Mouse (Mus musculus) midbrain, embryonic 12.5 days (tissue): ENCODE data around the gene Tatdn3. TPM values are rescaled to one million over a fixed set of nuclear protein-coding genes. Genes with fewer than 3 reads are reported as not detected.
"Not testable (repeated sequence)": the region's sequence is repeated elsewhere in the genome, so short reads cannot be mapped to it uniquely, and the experiment has no call there.

Experiments used
- ATAC-seq: fragments of 200-750 bp; cut with Nextera tagmentation; 2 replicates; pipeline ENCODE4 v1.8.0; 2017; ENCODE audit warnings: low read depth, moderate TSS enrichment, moderate library complexity; ENCODE audit not compliant: low FRiP score
- H3K27ac ChIP-seq: fragments of 300-500 bp; sonication (generic); replicated peaks from 2 replicates; pipeline ENCODE4 v1.5.1; 2016; ENCODE audit warnings: mild to moderate bottlenecking
- H3K27me3 ChIP-seq: fragments of 300-500 bp; sonication (generic); 2 replicates; pipeline ENCODE4 v1.6.1; 2016; ENCODE audit warnings: mild to moderate bottlenecking
- H3K36me3 ChIP-seq: fragments of 300-500 bp; sonication (generic); 2 replicates; pipeline ENCODE4 v1.6.1; 2016
- H3K4me1 ChIP-seq: fragments of 300-500 bp; sonication (generic); 2 replicates; pipeline ENCODE4 v1.6.1; 2016
- H3K4me2 ChIP-seq: fragments of 300-500 bp; sonication (generic); replicated peaks from 2 replicates; pipeline ENCODE4 v1.6.1; 2016; ENCODE audit warnings: mild to moderate bottlenecking, moderate library complexity
- H3K4me3 ChIP-seq: fragments of 300-500 bp; sonication (generic); 2 replicates; pipeline ENCODE4 v1.5.1; 2016; ENCODE audit warnings: mild to moderate bottlenecking
- H3K9ac ChIP-seq: fragments of 300-500 bp; sonication (generic); replicated peaks from 2 replicates; pipeline ENCODE4 v1.6.1; 2016; ENCODE audit warnings: mild to moderate bottlenecking, moderate library complexity
- H3K9me3 ChIP-seq: fragments of 300-500 bp; sonication (generic); 2 replicates; pipeline ENCODE4 v1.6.1; 2016; ENCODE audit warnings: mild to moderate bottlenecking
- WGBS: fragments of 180-500 bp; shearing (Covaris S2); methylation state at CpG from one replicate; pipeline ENCODE4 v1.1.7; 2016; 5-methylcytosine and 5-hydroxymethylcytosine counted together
- polyA plus RNA-seq: library from polyadenylated mRNA; unstranded; fragments of >200 nt; fragmentation: Nextera tagmentation; extraction: Ambion mirVana; gene quantifications from 2 replicates; pipeline ENCODE4 v1.2.1, GENCODE M21; 2016

Gene Tatdn3
- polyA plus RNA-seq, 1 experiment from 2014 or later, result 15.8 TPM

- Histone ChIP-seq H3K9me3 (no peaks in the 10 kb centered on the region), H3K9ac (peak overlapping the region; percentile 89), H3K4me2 (peak overlapping the region; percentile 73), H3K36me3 (peaks cover 6% of the 10 kb centered on the region), H3K4me3 (peak overlapping the region; percentile 82), H3K4me1 (peaks cover 19% of the 10 kb centered on the region), H3K27me3 (no peaks in the 10 kb centered on the region), H3K27ac (peak overlapping the region; percentile 89)
- peak; percentile 5 for ATAC-seq
- WGBS, result 2% methylated on average over 64 of the region's 69 CpGs
Measured at GRCm38 (mm10) chr1:191025016-191026012, 37.4 kb downstream of the Tatdn3 start.

- 98% methylated on average over 6 of the region's 6 CpGs for WGBS
- ATAC-seq, result not testable (repeated sequence)
- peaks cover 12% of the 10 kb centered on the region for H3K36me3 ChIP-seq
Measured at GRCm38 (mm10) chr1:191023806-191024205, 38.9 kb downstream of the Tatdn3 start.

GRCm38 (mm10) chr1:191023140-191023539 is 39.6 kb downstream of the Tatdn3 start:
- Histone ChIP-seq H3K4me3 (no peak overlapping the region), H3K4me1 (peaks cover 19% of the 10 kb centered on the region), H3K27ac (no peak overlapping the region), H3K9ac (no peak overlapping the region), H3K36me3 (peaks cover 12% of the 10 kb centered on the region), H3K9me3 (no peaks in the 10 kb centered on the region), H3K27me3 (no peaks in the 10 kb centered on the region), H3K4me2 (no peak overlapping the region)
- no peak for ATAC-seq
- WGBS, result 92% methylated on average over 2 of the region's 2 CpGs

More at GRCm38 (mm10) chr1:191023806-191024205, 38.9 kb downstream of the Tatdn3 start:
- H3K9me3 ChIP-seq, H3K4me2 ChIP-seq, H3K4me3 ChIP-seq, H3K9ac ChIP-seq, H3K27me3 ChIP-seq, H3K27ac ChIP-seq: not testable (repeated sequence)
- H3K4me1 ChIP-seq, result peaks cover 19% of the 10 kb centered on the region

GRCm38 (mm10) chr1:191021016-191021415 is 41.7 kb downstream of the Tatdn3 start:
- no peak overlapping the region for H3K4me2 ChIP-seq
- no peak for ATAC-seq
- H3K4me3 ChIP-seq, result no peak overlapping the region
- H3K9ac ChIP-seq, result no peak overlapping the region
- no peaks in the 10 kb centered on the region for H3K27me3 ChIP-seq
- peaks cover 12% of the 10 kb centered on the region for H3K36me3 ChIP-seq
- H3K27ac ChIP-seq, result no peak overlapping the region
- H3K4me1 ChIP-seq, result peaks cover 12% of the 10 kb centered on the region; the same call in 1 of the 2 replicates
- WGBS, result 94% methylated on average over 7 of the region's 7 CpGs
- H3K9me3 ChIP-seq, result no peaks in the 10 kb centered on the region

- Histone ChIP-seq H3K4me1 (peaks cover 11% of the 10 kb centered on the region; the same call in 1 of the 2 replicates), H3K27ac (no peak overlapping the region), H3K27me3 (no peaks in the 10 kb centered on the region), H3K4me3 (no peak overlapping the region), H3K4me2 (no peak overlapping the region), H3K36me3 (peaks cover 12% of the 10 kb centered on the region), H3K9me3 (no peaks in the 10 kb centered on the region), H3K9ac (no peak overlapping the region)
- 88% methylated on average over 3 of the region's 3 CpGs for WGBS
- no peak for ATAC-seq
Measured at GRCm38 (mm10) chr1:191020217-191020924, 42.4 kb downstream of the Tatdn3 start.

GRCm38 (mm10) chr1:191019803-191020202 is 42.9 kb downstream of the Tatdn3 start:
- no peak for ATAC-seq
- Histone ChIP-seq H3K27me3 (no peaks in the 10 kb centered on the region), H3K36me3 (peaks cover 17% of the 10 kb centered on the region), H3K27ac (no peak overlapping the region), H3K4me1 (peaks cover 5% of the 10 kb centered on the region; the same call in 1 of the 2 replicates), H3K4me3 (no peak overlapping the region), H3K9me3 (no peaks in the 10 kb centered on the region), H3K9ac (no peak overlapping the region), H3K4me2 (no peak overlapping the region)
- 93% methylated on average over 5 of the region's 5 CpGs for WGBS

- H3K27me3 ChIP-seq, result no peaks in the 10 kb centered on the region
- no peak overlapping the region for H3K4me2 ChIP-seq
- peaks cover 50% of the 10 kb centered on the region for H3K36me3 ChIP-seq
- H3K4me3 ChIP-seq, result no peak overlapping the region
- H3K27ac ChIP-seq, result no peak overlapping the region
- no peak overlapping the region for H3K9ac ChIP-seq
- WGBS, result 94% methylated on average over 3 of the region's 3 CpGs
- ATAC-seq, result no peak
- H3K4me1 ChIP-seq, result no peaks in the 10 kb centered on the region
- no peaks in the 10 kb centered on the region for H3K9me3 ChIP-seq
Measured at GRCm38 (mm10) chr1:191014271-191014670, 48.5 kb downstream of the Tatdn3 start.

GRCm38 (mm10) chr1:191008707-191009106 is 54.0 kb downstream of the Tatdn3 start:
- Histone ChIP-seq H3K27ac (no peak overlapping the region), H3K27me3 (no peaks in the 10 kb centered on the region), H3K4me1 (no peaks in the 10 kb centered on the region), H3K9ac (no peak overlapping the region), H3K4me2 (no peak overlapping the region), H3K9me3 (no peaks in the 10 kb centered on the region), H3K36me3 (peaks cover 64% of the 10 kb centered on the region), H3K4me3 (no peak overlapping the region)
- ATAC-seq, result no peak
- WGBS, result 98% methylated on average over 5 of the region's 5 CpGs

- no peak overlapping the region for H3K9ac ChIP-seq
- no peaks in the 10 kb centered on the region for H3K4me1 ChIP-seq
- H3K27me3 ChIP-seq, result no peaks in the 10 kb centered on the region
- H3K27ac ChIP-seq, result no peak overlapping the region
- no peak overlapping the region for H3K4me2 ChIP-seq
- no peak for ATAC-seq
- 0 out of 2 replicates have a peak, but pooled peaks cover 6% of the 10 kb centered on the region for H3K9me3 ChIP-seq
- no peak overlapping the region for H3K4me3 ChIP-seq
- 59% methylated on average over 6 of the region's 6 CpGs for WGBS
- H3K36me3 ChIP-seq, result 0 out of 2 replicates have a peak, but pooled peaks cover 11% of the 10 kb centered on the region
Measured at GRCm38 (mm10) chr1:191002201-191002600, 60.5 kb downstream of the Tatdn3 start.

GRCm38 (mm10) chr1:191000686-191001085 is 62.0 kb downstream of the Tatdn3 start:
- WGBS, result 83% methylated on average over 3 of the region's 3 CpGs
- 0 out of 2 replicates have a peak, but pooled peaks cover 3% of the 10 kb centered on the region for H3K36me3 ChIP-seq

DNA sequence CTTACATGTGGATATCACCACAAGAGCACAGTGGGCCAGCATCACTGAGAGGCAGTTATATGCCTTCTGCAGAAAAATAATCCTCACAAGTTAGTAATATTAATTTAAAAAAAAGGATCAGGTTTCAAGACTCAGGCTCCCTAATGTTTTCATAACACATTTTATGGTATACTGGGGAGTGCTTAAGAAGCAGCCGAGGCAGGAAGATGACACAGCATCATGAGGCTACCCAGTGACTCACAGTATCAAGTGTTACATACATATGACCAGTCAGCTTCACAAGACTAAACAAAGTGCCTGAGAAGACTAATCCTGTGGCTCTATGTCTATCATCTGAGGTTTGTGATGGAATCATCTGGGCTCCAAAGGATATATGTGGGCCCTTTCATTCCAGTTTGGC is 64.7 kb downstream of the Tatdn3 start:
- H3K4me2 ChIP-seq, result no peak overlapping the region
- 0 out of 2 replicates have a peak, but pooled peaks cover 6% of the 10 kb centered on the region for H3K9me3 ChIP-seq
- ATAC-seq, result no peak
- H3K4me3 ChIP-seq, result no peak overlapping the region
- H3K27me3 ChIP-seq, result no peaks in the 10 kb centered on the region
- no peaks in the 10 kb centered on the region for H3K36me3 ChIP-seq
- H3K4me1 ChIP-seq, result no peaks in the 10 kb centered on the region
- 84% methylated on average over 1 of the region's 1 CpGs for WGBS
- no peak overlapping the region for H3K27ac ChIP-seq
- no peak overlapping the region for H3K9ac ChIP-seq

More at GRCm38 (mm10) chr1:191000686-191001085, 62.0 kb downstream of the Tatdn3 start:
- H3K9me3 ChIP-seq, result 0 out of 2 replicates have a peak, but pooled peaks cover 6% of the 10 kb centered on the region
- no peak overlapping the region for H3K4me3 ChIP-seq
- ATAC-seq, result no peak
- H3K9ac ChIP-seq, result no peak overlapping the region
- H3K4me1 ChIP-seq, result no peaks in the 10 kb centered on the region
- no peak overlapping the region for H3K27ac ChIP-seq
- H3K4me2 ChIP-seq, result no peak overlapping the region
- no peaks in the 10 kb centered on the region for H3K27me3 ChIP-seq
